Mouse (Mus musculus): Measurements from ENCODE around the gene Disp2. TPM values are rescaled to one million over a fixed set of nuclear protein-coding genes. Genes with fewer than 3 reads are reported as not detected.

Gene Disp2
- total RNA-seq (2018; cell fraction: chromatin; rRNA removed) = not detected
- total RNA-seq (2018; cell fraction: cytosol; rRNA removed) = not detected
- not detected for total RNA-seq (2018; cell fraction: nucleus; rRNA removed)
- polyA plus RNA-seq (2018) = not detected in 3 replicates

GRCm38 (mm10) chr2:118779504-118780480 lies at the start of gene Disp2:
Gene Disp2 (plus strand): TSS chr2:118779719.
- Histone ChIP-seq H3K36me3 (ENCODE audit: inconsistent target) (no peaks in the 10 kb centered on the region), H3K79me2 (ENCODE audit: inconsistent target) (no peaks in the 10 kb centered on the region), H3K27ac (no peak within 1 kb of the TSS), H3K4me3 (ENCODE audit: inconsistent target) (peak within 1 kb of the TSS; percentile 7; the same call in 1 of the 2 replicates)
- WGBS (ENCODE audit: missing documents) = 16% methylated on average over 39 of the region's 39 CpGs

- Histone ChIP-seq H3K79me2 (ENCODE audit: inconsistent target) (peaks cover 15% of the 10 kb centered on the region; the same call in 1 of the 2 replicates), H3K4me3 (ENCODE audit: inconsistent target) (no peak overlapping the region), H3K36me3 (ENCODE audit: inconsistent target) (no peaks in the 10 kb centered on the region; the same call in 1 of the 2 replicates), H3K27ac (no peak overlapping the region)
- 24% methylated on average over 8 of the region's 8 CpGs for WGBS (ENCODE audit: missing documents)
Observed at GRCm38 (mm10) chr2:118729816-118730621, 49.5 kb upstream of the Disp2 start.

GRCm38 (mm10) chr2:118730622-118730915 lies 49.0 kb upstream of the Disp2 start:
- Histone ChIP-seq H3K27ac (no peak overlapping the region), H3K79me2 (ENCODE audit: inconsistent target) (peaks cover 15% of the 10 kb centered on the region; the same call in 1 of the 2 replicates), H3K36me3 (ENCODE audit: inconsistent target) (no peaks in the 10 kb centered on the region), H3K4me3 (ENCODE audit: inconsistent target) (no peak overlapping the region)
- WGBS (ENCODE audit: missing documents) = 0% methylated on average over 3 of the region's 3 CpGs

GRCm38 (mm10) chr2:118731981-118732380 lies 47.5 kb upstream of the Disp2 start:
- no peaks in the 10 kb centered on the region for H3K36me3 ChIP-seq (ENCODE audit: inconsistent target)
- H3K79me2 ChIP-seq (ENCODE audit: inconsistent target) = peaks cover under 1% of the 10 kb centered on the region; the same call in 1 of the 2 replicates
- no peak overlapping the region for H3K4me3 ChIP-seq (ENCODE audit: inconsistent target)
- 97% methylated on average over 5 of the region's 5 CpGs for WGBS (ENCODE audit: missing documents)
- no peak overlapping the region for H3K27ac ChIP-seq

GRCm38 (mm10) chr2:118733341-118733740 lies 46.2 kb upstream of the Disp2 start:
- H3K36me3 ChIP-seq (ENCODE audit: inconsistent target) = no peaks in the 10 kb centered on the region

GRCm38 (mm10) chr2:118740341-118740740 lies 39.2 kb upstream of the Disp2 start:
- Histone ChIP-seq H3K4me3 (ENCODE audit: inconsistent target) (no peak overlapping the region), H3K36me3 (ENCODE audit: inconsistent target) (no peaks in the 10 kb centered on the region), H3K79me2 (ENCODE audit: inconsistent target) (no peaks in the 10 kb centered on the region), H3K27ac (no peak overlapping the region)
- 63% methylated on average over 3 of the region's 3 CpGs for WGBS (ENCODE audit: missing documents)

More at GRCm38 (mm10) chr2:118733341-118733740, 46.2 kb upstream of the Disp2 start:
- no peak overlapping the region for H3K27ac ChIP-seq
- WGBS (ENCODE audit: missing documents) = 97% methylated on average over 5 of the region's 5 CpGs
- no peak overlapping the region for H3K4me3 ChIP-seq (ENCODE audit: inconsistent target)
- H3K79me2 ChIP-seq (ENCODE audit: inconsistent target) = no peaks in the 10 kb centered on the region

GRCm38 (mm10) chr2:118741183-118741582 lies 38.3 kb upstream of the Disp2 start:
- Histone ChIP-seq H3K36me3 (ENCODE audit: inconsistent target) (no peaks in the 10 kb centered on the region), H3K4me3 (ENCODE audit: inconsistent target) (no peak overlapping the region), H3K27ac (no peak overlapping the region), H3K79me2 (ENCODE audit: inconsistent target) (no peaks in the 10 kb centered on the region)
- 79% methylated on average over 9 of the region's 9 CpGs for WGBS (ENCODE audit: missing documents)

- no peak overlapping the region for H3K4me3 ChIP-seq (ENCODE audit: inconsistent target)
Observed at GRCm38 (mm10) chr2:118743261-118743943, 36.1 kb upstream of the Disp2 start.

GRCm38 (mm10) chr2:118744621-118745020 lies 34.9 kb upstream of the Disp2 start:
- Histone ChIP-seq H3K4me3 (ENCODE audit: inconsistent target) (no peak overlapping the region), H3K36me3 (ENCODE audit: inconsistent target) (no peaks in the 10 kb centered on the region)
- 6% methylated on average over 7 of the region's 7 CpGs for WGBS (ENCODE audit: missing documents)

More at GRCm38 (mm10) chr2:118743261-118743943, 36.1 kb upstream of the Disp2 start:
- Histone ChIP-seq H3K36me3 (ENCODE audit: inconsistent target) (no peaks in the 10 kb centered on the region), H3K79me2 (ENCODE audit: inconsistent target) (no peaks in the 10 kb centered on the region), H3K27ac (no peak overlapping the region)
- WGBS (ENCODE audit: missing documents) = 22% methylated on average over 8 of the region's 8 CpGs

GRCm38 (mm10) chr2:118745232-118745884 lies 34.2 kb upstream of the Disp2 start, which contains the start of gene Inafm2:
Gene Inafm2 (plus strand): TSS chr2:118745758.
- Histone ChIP-seq H3K27ac (no peak within 1 kb of the TSS), H3K79me2 (ENCODE audit: inconsistent target) (no peaks in the 10 kb centered on the region)
- WGBS (ENCODE audit: missing documents) = under 1% methylated on average over 35 of the region's 57 CpGs

More at GRCm38 (mm10) chr2:118744621-118745020, 34.9 kb upstream of the Disp2 start:
- H3K27ac ChIP-seq = no peak overlapping the region
- no peaks in the 10 kb centered on the region for H3K79me2 ChIP-seq (ENCODE audit: inconsistent target)

GRCm38 (mm10) chr2:118745915-118746901 lies 33.3 kb upstream of the Disp2 start:
- H3K4me3 ChIP-seq (ENCODE audit: inconsistent target) = peak overlapping the region; percentile 14; the same call in 1 of the 2 replicates
- no peaks in the 10 kb centered on the region for H3K79me2 ChIP-seq (ENCODE audit: inconsistent target)
- no peak overlapping the region for H3K27ac ChIP-seq
- 2% methylated on average over 107 of the region's 113 CpGs for WGBS (ENCODE audit: missing documents)
- H3K36me3 ChIP-seq (ENCODE audit: inconsistent target) = no peaks in the 10 kb centered on the region

More at GRCm38 (mm10) chr2:118745232-118745884, 34.2 kb upstream of the Disp2 start, which contains the start of gene Inafm2:
- no peaks in the 10 kb centered on the region for H3K36me3 ChIP-seq (ENCODE audit: inconsistent target)
- H3K4me3 ChIP-seq (ENCODE audit: inconsistent target) = peak within 1 kb of the TSS; percentile 27

GRCm38 (mm10) chr2:118747301-118747960 lies 32.1 kb upstream of the Disp2 start:
- 37% methylated on average over 10 of the region's 10 CpGs for WGBS (ENCODE audit: missing documents)

More at GRCm38 (mm10) chr2:118747301-118747960, 32.1 kb upstream of the Disp2 start:
- no peaks in the 10 kb centered on the region for H3K36me3 ChIP-seq (ENCODE audit: inconsistent target)
- H3K27ac ChIP-seq = no peak overlapping the region
- H3K4me3 ChIP-seq (ENCODE audit: inconsistent target) = no peak overlapping the region
- no peaks in the 10 kb centered on the region for H3K79me2 ChIP-seq (ENCODE audit: inconsistent target)

All from macrophage (primary cell).